Mouse (Mus musculus): ENCODE data around the gene Stk11ip. TPM values are rescaled to one million over a fixed set of nuclear protein-coding genes. Genes with fewer than 3 reads are reported as not detected.
A peak's percentile ranks its signal among the peaks of the same experiment; 100 is the strongest.

The Stk11ip gene
- 10 to 100 TPM; 22.5 to 23.6 TPM for total RNA-seq (2021)
- long read RNA-seq, full-length matches to known transcripts = 5 of 8 reads
- long read RNA-seq, partial matches to known transcripts = 2 of 8 reads
- long read RNA-seq, other reads (novel, unspliced or antisense) = 1 of 8 reads

DNA sequence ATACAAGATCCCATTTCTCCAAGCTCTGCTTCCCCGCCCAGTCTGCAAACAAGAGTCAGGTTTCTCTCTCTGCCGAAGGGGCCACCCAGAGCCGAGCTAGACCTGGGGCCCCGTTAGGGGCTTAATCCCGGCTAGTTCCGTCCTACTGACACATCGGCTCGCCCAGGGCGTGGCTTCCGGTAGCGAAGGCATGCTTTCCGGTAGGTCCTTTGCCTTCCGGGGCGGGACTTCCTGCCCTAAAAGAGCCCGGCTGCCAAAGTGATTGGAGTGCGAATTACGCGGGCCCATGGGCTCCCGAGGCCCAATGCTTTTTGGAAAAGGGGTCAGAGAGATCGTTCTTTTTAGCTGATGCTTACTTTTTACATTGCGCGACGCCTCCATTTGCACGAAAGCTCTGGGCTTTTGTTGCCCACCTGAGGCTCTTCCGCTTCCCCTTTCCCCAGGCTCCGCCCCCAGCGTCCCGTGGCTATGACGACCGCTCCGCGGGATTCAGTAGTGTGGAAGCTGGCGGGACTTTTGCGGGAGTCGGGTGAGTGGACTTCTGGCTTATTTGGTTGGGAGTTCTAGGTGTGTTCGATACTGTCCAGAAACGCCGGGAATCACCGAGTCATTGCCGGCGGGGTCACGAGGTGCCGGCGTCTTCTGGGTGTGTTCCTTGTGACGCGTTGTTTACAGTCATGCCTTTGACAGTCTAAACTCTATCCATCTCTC is at the start of gene Stk11ip:
Gene Stk11ip, plus strand, starts transcription at position 209 of the 711 bp plus-strand sequence.
- peak; percentile 89 to 90 for DNase-seq (ENCODE audit: low spot score in 2 of 2)

DNA sequence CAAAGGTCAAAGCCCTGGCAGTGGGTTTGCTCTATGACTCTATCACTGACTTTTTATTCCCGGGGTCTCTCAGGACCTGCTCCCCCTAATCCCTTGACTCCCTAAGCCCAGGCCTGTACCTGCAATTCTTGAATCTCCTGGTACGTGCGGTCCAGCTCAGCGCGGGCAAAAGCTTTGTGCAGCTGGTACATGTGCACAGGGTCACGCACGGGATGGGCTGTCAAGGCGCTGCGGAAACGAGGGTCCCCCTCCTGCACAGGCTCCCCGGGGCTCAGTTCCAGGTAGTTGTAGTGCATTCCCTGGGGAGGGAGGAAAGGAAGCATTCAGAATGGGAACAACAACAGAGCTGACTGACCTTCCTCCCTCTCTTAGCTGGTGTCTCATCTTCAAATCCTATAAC is 44.9 kb upstream of the Stk11ip start:
- no peak for DNase-seq (ENCODE audit: low spot score in 2 of 2)

DNA sequence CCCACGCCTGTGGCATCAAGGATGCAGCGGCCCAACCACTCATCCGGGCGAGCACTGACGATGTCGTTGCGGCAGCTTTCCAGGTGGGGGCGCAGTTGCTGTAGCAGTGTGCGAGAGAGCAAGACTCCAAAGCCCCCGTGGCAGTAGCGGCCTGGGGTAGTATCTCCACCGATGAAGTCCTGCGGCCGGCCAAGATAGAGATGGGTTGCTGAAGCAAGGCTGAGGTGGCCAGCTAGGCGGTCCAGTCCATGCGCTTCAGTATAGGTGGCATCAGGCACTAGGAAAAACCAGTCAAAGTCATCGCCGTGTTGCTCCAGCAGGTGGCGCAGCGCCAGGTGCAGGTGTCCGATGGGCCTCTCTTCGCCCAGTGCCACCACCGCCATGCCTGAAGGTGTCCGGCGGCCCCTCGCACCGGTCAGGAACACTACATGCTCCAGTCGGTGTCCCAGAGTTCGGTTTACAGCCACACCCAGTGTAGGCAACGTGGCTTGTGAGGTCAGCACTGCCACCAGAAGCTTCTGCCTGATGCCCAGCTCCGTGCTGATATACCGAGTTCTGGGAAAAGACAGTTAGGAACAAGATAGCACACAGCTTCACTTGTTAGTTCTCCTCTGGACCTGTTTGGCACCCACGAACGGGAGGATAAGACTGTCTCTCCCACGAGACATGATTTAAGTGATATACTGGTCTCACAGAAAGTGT is 43.9 kb upstream of the Stk11ip start:
- DNase-seq (ENCODE audit: low spot score in 2 of 2) = peak; percentile 86 to 90

GRCm38 (mm10) chr1:75477966-75478290 is 43.4 kb upstream of the Stk11ip start:
- DNase-seq (ENCODE audit: low spot score in 2 of 2) = no peak

DNA sequence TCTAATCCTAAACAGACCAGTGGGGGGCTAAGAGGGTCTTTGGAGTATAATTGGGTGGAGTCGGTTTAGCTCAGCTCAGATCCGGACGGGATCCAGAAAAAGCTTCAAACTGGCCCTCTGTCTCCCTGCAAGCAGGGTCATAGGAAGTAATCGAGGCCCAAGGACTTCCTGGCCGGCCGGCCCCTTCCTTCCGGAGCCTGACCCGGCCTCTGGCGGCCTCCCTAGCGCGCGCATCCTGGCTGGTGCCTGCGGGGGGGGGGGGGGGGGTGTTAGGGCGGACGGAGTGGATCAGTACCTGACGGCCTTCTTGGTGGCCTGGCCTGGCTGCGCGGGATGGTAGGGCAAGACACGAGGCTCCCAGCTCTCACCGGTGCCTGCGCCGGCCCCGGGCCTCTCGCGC is 42.8 kb upstream of the Stk11ip start:
- no peak for DNase-seq (ENCODE audit: low spot score in 2 of 2)

- DNase-seq (ENCODE audit: low spot score in 2 of 2) = peak; percentile 98
Observed at GRCm38 (mm10) chr1:75478916-75479634, 42.3 kb upstream of the Stk11ip start, which contains the start of the genes Chpf and Tmem198. Chpf (minus strand) TSS chr1:75479307. Tmem198 (plus strand) TSS chr1:75479532.

DNA sequence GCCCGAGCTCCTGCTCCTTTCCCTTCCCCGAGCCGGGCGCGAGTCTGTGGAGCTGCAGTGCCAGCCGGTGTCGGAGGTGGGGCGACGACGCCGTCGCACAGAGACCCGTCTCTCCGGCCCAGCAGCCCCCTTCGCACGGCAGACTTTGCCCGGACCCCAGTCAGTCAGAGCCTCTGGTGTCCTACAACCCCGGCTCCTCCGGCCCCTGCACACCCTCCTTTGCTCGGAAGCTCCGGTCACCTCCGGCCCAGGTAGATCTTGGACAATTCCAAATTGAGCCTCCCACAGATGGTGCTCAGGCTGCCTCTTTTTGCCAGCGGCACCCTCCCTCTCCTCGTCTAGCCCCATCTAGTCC is 41.7 kb upstream of the Stk11ip start:
- no peak for DNase-seq (ENCODE audit: low spot score in 2 of 2)

DNA sequence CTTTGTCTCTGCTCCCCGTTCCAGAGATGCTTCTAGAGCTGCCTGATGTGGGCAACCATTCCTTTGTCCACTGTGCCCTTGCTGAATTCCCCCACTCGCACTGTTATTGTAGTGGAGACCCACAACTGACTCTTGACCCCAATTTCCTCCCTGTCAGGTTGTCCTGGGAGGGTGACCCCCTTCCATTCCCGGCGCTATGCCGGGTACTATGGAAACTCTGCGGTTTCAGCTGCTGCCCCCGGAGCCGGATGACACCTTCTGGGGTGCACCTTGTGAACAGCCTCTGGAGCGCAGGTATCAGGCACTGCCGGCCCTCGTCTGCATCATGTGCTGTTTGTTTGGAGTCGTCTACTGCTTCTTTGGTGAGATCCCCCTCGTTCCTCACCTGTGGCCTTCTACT is 41.3 kb upstream of the Stk11ip start:
- no peak for DNase-seq (ENCODE audit: low spot score in 2 of 2)

DNA sequence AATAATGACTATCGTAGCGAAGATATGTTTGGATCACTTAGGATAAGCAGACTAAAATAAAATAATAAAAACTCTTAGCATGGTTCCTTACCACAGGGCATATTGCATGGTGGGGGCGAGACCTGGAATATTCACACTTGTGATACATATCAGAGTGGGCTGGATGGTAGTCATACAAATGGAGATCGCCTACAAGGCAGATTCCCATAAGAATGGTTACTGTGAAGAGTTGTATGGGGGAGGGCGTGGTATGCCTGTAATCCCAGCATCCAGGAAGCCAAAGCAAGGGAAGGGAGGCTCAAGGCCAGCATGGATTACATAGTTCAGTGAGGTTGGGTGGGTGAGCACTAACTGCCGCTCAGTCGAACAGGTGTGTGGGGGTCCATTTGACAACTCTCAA is 40.6 kb upstream of the Stk11ip start:
- no peak for DNase-seq (ENCODE audit: low spot score in 2 of 2)

GRCm38 (mm10) chr1:75486561-75486960 is 34.8 kb upstream of the Stk11ip start:
- no peak for DNase-seq (ENCODE audit: low spot score in 2 of 2)

- no peak for DNase-seq (ENCODE audit: low spot score in 2 of 2)
Observed at GRCm38 (mm10) chr1:75487040-75487404, 34.3 kb upstream of the Stk11ip start.

DNA sequence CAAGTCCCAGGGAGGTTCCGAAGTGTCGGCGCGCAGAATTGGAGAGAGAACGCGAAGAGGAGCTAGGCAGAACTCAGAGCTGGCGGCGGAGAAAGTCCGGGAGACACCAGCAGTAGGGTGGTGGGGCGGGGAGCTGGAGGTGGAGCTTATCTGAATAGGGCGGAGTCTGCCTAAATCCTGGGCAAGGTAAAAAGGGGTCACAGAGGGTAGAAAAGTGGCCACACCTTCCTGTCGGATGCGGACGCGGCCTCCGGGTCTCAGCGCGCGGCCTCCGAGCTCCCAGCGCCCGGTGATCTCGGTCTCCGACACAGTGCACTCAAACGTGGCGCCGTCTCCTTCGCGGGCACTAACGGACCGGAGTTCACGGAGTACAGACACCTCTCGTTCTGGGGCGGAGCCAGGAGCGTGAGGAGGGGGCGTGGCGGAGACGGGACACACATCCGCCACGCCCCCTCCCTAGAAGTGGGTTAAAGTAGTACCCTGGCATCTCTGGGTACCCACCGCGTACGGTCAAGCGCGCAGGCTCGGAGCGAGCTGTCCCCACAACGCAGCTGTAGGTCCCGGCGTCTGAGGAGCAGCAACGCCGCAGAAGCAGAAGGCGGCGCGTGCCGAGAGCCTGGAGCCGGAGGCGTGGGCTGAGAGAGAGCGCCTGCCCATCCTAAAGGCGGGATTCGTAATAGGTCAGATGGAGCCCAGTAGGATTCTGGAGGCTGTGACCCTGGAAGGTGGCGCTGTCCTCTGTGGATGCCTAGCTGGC is 33.7 kb upstream of the Stk11ip start:
- peak; percentile 41 to 63 for DNase-seq (ENCODE audit: low spot score in 2 of 2)

DNA sequence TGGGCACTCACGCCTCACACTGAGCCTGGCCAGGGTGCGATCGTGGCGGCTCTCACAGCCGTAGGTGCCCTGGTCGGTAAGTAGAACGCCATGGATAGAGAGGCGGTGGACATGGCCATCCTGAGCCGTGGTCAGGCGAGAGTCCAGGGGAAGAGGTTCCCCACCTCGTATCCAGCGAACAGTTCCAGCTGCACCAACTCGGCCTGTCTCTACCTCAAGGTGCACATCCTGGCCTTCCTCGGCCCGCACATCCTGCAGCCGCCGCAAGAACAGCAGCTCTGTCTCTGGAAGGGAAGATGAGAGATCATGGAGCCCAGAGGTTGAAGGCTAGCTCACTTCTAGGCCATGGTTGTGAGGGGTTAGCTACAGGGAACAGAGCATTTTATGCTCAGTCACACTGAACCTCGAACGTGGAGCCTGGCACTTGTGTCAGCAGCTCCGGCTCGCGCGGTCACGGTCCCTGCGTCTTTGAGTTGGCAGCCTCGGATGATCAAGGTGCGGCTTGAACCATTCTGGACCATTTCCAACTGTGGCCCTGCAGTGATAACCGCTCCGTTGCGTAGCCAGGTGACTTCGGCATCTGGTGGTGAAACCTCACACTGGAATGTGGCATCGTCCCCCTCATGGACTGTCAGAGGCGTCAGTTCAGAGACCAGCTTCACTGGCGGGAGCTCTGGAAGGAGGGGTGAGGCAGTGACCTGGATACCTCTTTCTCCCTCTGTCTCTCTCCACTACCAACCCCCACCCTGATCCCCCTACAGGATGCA is 30.4 kb upstream of the Stk11ip start:
- DNase-seq (ENCODE audit: low spot score in 2 of 2) = no peak

DNA sequence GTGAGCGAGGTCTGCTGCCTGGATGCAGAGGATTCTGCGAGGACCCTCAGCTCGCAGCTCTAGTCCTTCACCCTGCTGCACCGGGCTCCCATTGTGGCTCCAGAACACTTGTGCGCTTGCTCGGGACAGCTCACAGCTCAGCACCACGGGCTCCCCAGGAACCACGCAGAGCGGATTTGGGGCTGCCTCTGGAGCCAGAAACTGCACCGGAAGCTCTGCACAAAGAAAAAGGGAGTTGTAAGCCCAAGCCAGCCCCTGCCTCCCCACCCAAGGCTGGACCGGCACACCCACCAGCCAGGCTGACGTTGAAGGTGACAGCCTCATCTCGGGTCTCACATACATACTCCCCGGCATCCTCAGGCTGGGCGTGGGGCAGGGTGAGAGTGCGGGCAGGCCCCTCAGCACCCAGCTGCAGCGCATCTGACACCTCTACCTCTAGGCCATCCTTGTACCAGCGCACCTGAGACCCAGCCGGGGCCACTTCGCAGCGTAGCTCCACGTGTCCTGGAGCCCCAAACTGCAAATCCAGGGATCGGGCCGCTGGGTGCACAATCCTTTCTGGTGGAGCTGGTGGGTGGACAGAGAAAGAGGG is 28.7 kb upstream of the Stk11ip start:
- no peak for DNase-seq (ENCODE audit: low spot score in 2 of 2)

DNA sequence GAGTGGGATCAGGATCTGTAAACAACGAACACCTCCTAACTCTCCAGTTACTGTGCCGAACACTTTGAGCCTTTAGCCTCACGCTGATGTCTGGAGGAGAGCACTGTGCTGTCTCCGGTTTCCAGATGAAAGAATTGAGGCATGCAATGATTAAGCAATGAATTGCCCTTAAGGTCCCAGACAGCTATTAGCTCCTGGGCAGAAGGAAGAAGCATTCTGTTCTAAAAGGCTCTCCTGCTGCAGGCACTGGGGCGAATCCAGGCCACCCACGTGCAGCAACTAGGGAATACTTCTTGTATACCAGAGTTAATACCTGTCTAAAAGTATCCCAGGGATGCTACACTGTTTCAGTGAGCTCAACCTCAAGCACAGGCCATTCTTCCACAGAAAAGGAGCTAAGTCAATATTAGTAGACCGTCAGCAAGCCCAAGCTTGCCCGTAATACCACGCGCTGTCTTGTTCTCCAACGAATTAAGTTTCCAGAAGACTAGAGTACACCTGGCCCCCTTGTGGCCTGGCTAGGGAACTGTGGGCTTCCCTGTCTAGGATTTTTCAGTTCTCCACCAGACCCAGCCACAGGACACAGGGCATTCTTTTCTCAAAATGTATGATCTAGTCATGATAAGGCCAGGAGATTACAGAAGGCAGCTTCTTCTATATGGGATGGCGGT is 26.3 kb upstream of the Stk11ip start:
- peak in 1 of 2 experiments; percentile 46 for DNase-seq (ENCODE audit: low spot score in 2 of 2)

GRCm38 (mm10) chr1:75498897-75499296 is 22.4 kb upstream of the Stk11ip start:
- DNase-seq (ENCODE audit: low spot score in 2 of 2) = no peak

DNA sequence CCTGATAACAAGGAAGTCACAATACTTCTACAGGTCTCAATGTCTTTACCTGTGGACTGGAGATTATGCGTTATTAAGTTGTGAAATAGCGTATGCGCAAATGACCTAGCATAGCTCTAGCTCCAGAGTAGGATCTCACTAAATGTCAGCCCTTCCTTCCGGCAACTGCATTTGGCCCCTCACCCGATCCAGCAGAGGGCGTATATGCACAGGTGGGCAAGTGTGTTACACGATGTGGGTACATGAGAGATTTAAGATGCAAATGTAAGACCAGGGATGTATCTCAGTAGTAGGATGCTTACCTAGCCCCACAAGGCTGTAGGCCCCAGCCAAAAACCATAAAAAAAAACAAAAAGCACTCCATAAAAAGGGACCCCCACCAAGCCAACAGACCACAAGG is 21.9 kb upstream of the Stk11ip start:
- no peak for DNase-seq (ENCODE audit: low spot score in 2 of 2)

- DNase-seq (ENCODE audit: low spot score in 2 of 2) = no peak
Observed at GRCm38 (mm10) chr1:75501905-75502304, 19.4 kb upstream of the Stk11ip start.

GRCm38 (mm10) chr1:75502945-75503650 is 18.2 kb upstream of the Stk11ip start:
- no peak for DNase-seq (ENCODE audit: low spot score in 2 of 2)
